Mouse (Mus musculus): ENCODE results near the gene Hrh1.
A peak's percentile ranks its signal among the peaks of the same experiment; 100 is the strongest.

Gene Hrh1

GRCm38 (mm10) chr6:114397691-114398217 is at the start of gene Hrh1:
Gene Hrh1, plus strand, starts transcription at chr6:114397936.
- peak; percentile 21 for DNase-seq (ENCODE audit: low spot score)

- DNase-seq (ENCODE audit: low spot score) = no peak
Measured at GRCm38 (mm10) chr6:114354635-114355034, 43.1 kb upstream of the Hrh1 start.

GRCm38 (mm10) chr6:114358171-114358570 is 39.6 kb upstream of the Hrh1 start:
- DNase-seq (ENCODE audit: low spot score) = no peak

DNA sequence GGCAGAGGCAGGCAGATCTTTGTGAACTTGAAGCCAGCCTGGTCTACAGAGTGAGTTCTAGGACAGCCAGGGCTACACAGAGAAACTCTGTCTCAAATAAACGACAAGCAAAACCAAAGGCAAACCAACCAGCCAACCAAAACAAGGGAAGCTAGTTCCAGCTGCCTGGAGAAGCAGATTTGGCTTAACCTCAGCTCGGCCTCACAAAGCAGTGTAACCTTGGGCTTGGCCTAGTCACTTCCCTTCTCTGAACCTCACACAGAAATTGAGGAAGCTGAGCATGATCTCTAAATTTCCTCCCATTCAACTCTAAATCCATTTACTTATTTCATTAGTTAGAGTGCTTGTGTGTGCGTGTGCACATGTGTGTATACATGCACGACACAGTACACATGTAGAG is 35.4 kb upstream of the Hrh1 start:
- DNase-seq (ENCODE audit: low spot score) = no peak

GRCm38 (mm10) chr6:114363740-114364139 is 34.0 kb upstream of the Hrh1 start:
- no peak for DNase-seq (ENCODE audit: low spot score)

GRCm38 (mm10) chr6:114364734-114365133 is 33.0 kb upstream of the Hrh1 start:
- DNase-seq (ENCODE audit: low spot score) = no peak

GRCm38 (mm10) chr6:114366191-114366590 is 31.5 kb upstream of the Hrh1 start:
- no peak for DNase-seq (ENCODE audit: low spot score)

DNA sequence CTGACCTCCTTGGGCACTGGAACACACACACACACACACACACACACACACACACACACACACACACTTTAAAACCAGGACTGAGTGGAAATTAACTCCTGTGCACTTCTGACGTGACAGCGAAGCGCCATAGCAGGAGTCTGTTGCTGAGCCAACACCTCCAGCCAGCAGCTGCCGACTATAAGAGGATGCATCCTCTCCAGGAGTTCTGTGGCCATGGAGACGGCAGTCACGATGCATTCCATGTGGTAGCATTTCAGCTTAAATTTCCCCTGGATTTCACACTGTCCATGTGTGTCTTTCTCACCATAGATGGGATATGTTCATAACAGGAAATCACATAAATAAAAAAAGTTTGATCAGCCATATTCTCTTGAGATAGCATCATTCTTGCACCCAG is 30.1 kb upstream of the Hrh1 start:
- DNase-seq (ENCODE audit: low spot score) = no peak

DNA sequence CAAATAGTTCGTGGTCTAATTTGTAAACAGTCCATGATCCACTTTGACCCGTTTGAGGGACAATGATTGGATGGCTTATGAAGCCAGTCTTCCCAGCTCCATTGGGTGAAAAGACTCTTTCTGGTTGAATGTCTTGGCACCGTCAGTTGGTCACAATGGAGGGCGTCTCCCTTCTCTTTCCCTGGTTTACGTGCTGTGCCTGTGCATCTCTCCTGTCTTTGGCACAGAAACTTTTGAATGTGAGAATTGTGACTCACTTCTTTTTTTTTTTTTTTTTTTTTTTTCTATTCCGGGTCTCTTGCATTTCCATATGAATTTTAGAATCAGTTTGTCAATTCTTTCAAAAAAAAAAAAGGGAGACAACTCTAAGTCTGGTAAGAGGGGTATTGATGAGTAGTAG is 29.5 kb upstream of the Hrh1 start:
- no peak for DNase-seq (ENCODE audit: low spot score)

- no peak for DNase-seq (ENCODE audit: low spot score)
Measured at GRCm38 (mm10) chr6:114372741-114373140, 25.0 kb upstream of the Hrh1 start.

- DNase-seq (ENCODE audit: low spot score) = no peak
Measured at GRCm38 (mm10) chr6:114380872-114381271, 16.9 kb upstream of the Hrh1 start.

GRCm38 (mm10) chr6:114387320-114387719 is 10.4 kb upstream of the Hrh1 start:
- DNase-seq (ENCODE audit: low spot score) = no peak

DNA sequence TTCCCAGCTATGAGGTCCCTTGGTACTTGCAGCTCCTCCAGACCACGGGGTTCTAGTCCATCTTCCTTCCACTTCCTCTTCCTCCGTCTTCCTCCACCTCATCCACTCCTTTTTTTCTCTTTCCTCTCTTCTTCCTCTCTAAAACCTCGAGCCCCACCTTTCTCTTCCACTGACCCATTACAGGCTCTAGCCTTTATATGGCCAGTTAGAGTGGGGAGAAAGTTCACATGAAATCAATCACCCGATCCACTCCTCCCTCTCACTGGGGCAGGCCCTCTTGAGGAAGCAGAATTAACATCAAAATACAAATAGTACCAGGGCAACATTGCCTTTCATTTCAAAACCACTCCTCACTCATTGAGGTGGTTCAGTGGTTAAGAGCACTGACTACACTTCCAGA is 9.9 kb upstream of the Hrh1 start:
- no peak for DNase-seq (ENCODE audit: low spot score)

DNA sequence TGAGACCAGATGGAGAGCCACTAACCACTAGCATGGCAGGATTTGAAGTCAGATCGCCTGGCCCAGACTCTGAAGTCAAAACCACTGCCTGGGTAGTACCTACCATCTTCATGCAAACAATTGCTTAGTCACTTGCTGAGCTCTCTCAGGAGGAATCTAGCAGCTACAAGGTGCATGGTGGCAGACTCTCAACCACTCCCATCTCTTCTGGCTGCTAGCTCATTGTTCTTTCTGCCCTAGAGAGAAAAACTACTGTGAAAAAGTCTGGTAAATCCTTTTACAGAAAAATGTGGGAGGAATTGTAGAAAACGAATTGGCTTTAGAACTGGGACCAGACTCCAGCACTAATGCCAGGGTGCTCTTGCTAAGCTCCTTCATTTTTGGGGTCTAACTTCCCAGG is 7.6 kb upstream of the Hrh1 start:
- no peak for DNase-seq (ENCODE audit: low spot score)

GRCm38 (mm10) chr6:114394982-114395381 is 2.8 kb upstream of the Hrh1 start:
- no peak for DNase-seq (ENCODE audit: low spot score)

GRCm38 (mm10) chr6:114396605-114397004 is 1.1 kb upstream of the Hrh1 start:
- no peak for DNase-seq (ENCODE audit: low spot score)

- no peak for DNase-seq (ENCODE audit: low spot score)
Measured at GRCm38 (mm10) chr6:114397280-114397679, 456 bp upstream of the Hrh1 start.

DNA sequence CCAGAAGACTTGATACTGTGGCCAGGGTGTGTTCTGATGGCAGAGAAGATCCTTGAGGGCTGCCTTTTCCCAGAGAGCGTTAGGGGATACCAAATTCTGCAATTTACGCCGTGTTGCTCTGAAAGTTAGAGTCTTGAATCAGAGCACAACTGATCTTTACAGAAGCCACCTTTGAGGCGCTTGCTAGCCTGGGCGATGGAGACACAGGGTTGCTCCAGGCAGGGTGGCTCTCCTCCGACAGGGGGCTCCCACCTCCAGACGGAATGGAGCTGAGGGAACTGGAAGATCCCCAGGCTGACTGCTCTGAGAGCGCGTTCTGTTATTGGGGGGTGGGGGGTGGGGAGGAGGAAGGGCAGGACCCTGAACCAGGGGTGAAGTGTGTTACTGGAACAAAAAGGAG is 890 bp downstream of the Hrh1 start:
- no peak for DNase-seq (ENCODE audit: low spot score)

DNA sequence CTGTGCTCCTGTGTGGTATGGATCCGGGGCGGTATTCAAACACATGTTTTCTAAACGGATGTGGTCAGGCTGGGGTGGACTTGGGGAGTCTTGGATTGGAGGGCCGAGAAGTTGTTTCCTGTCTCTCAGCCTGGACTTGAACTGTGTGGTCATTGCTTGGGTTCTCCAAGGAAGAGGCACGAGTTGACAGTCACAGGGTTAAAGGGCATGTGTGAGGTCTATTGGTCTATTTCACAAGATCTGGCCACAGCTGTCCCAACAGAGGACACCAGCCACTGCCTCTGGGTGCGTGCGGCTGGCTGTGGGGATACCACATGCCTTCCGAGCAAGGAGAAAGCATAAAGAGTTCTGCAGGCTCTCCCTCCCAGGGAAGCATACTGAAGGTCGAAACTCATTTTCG is 2.7 kb downstream of the Hrh1 start:
- DNase-seq (ENCODE audit: low spot score) = no peak

GRCm38 (mm10) chr6:114400841-114401240 is 3.1 kb downstream of the Hrh1 start:
- no peak for DNase-seq (ENCODE audit: low spot score)

DNA sequence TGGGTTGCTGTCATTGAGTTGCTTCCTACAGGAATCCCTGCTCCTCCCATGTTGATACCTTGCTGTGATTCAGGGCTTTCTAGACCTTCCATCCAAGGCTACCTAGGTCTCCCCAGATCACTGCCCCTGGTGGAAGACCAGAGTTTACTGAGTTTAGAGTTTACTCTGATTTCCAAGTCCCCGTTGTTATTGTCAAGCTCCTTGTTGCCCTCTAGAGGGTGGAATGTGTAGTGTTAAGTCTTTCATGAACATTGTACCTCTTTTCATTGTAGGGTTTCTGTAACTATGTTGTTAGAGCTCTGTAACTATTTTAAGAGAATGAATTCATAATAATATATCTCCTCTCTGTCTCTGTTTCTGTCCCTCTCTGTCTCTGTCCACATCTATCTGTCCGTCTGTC is 4.4 kb downstream of the Hrh1 start:
- no peak for DNase-seq (ENCODE audit: low spot score)

DNA sequence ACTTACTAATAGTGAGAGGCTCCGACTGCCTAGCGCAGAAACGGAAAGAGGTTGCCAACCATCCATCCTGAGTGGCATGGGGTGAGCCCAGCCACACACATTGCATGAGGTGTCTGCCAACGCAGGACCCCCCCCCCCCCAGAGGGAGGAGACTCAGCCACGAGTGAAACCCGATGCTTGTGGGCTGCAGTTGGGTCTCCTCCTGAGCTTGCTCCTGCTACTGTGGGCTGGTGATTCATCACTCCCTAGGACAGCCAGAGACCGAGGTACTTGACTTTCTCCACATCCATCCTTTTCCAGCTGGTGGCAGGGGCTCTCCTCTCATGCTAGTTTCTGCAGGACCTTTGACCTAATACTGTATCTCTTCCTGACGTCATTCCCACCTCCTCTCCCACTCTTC is 5.9 kb downstream of the Hrh1 start:
- no peak for DNase-seq (ENCODE audit: low spot score)

- no peak for DNase-seq (ENCODE audit: low spot score)
Measured at GRCm38 (mm10) chr6:114404128-114404527, 6.4 kb downstream of the Hrh1 start.

GRCm38 (mm10) chr6:114404774-114405468 is 7.2 kb downstream of the Hrh1 start:
- DNase-seq (ENCODE audit: low spot score) = no peak

Data from ovary, postnatal 14 days (tissue).